Mouse (Mus musculus): ENCODE data around the gene Cntd1. TPM values are rescaled to one million over a fixed set of nuclear protein-coding genes. Genes with fewer than 3 reads are reported as not detected.

The Cntd1 gene
- polyA plus RNA-seq, 1 experiment from 2014 or later: 1.3 TPM

DNA sequence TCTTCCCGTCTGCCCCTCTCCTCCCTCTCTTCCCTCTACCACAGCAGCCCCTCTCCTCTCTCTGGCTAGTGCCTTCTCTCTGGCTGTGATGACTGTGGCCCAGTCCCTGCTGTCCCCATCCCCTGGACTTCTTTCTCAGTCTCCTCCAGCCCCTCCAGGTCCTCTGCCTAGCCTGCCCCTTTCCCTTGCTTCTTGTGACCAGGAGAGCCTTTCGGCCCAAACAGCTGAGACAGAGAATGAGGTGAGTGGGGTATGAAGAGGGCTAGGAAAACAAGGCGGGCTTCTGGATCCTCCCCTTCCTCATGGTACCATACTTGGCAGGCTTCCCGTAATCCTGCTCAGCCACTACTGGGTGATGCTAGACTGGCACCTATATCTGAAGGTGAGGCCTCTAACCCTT, 3.5 kb upstream of the Cntd1 start:
- no peak overlapping the region for H3K4me3 ChIP-seq
- H3K9ac ChIP-seq: no peak overlapping the region
- ATAC-seq (ENCODE audit: insufficient number of reproducible peaks, low FRiP score, low TSS enrichment, low read depth): no peak
- peaks cover 12% of the 10 kb centered on the region; the same call in 1 of the 2 replicates for H3K36me3 ChIP-seq
- WGBS: 71% methylated on average over 4 of the region's 4 CpGs
- H3K27me3 ChIP-seq: peaks cover 5% of the 10 kb centered on the region; the same call in 1 of the 2 replicates
- peaks cover 29% of the 10 kb centered on the region for H3K4me1 ChIP-seq
- H3K4me2 ChIP-seq: no peak overlapping the region
- no peaks in the 10 kb centered on the region for H3K9me3 ChIP-seq
- H3K27ac ChIP-seq: no peak overlapping the region

DNA sequence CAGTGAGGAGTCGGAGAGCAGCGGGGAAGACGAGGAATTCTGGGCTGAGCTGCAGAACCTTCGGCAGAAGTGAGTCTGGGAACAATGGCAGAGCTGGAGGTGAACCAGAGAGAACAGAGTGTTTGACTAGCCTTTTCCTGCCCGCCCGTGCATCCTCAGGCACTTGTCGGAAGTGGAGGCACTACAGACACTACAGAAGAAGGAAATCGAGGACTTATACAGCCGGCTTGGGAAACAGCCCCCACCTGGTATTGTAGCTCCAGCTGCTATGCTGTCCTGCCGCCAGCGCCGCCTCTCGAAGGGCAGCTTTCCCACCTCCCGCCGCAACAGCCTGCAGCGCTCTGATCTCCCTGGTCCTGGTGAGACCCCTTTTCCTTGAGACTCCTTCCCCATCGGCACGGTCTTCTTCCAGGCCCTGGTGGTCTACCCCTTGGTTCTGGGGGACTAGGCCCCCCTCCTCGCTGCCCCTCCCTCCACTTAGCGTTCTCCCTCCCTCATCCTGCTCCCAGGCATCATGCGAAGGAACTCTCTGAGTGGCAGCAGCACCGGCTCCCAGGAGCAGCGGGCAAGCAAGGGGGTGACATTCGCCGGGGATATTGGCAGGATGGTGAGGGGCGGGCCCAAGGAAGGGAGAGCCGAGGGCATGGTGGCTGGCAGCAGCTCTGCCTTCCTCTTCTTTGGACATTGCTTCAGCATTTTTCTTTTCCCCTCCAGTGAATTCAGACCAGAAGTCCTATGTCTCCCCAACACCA, 2.3 kb upstream of the Cntd1 start:
- Histone ChIP-seq H3K27ac (no peak overlapping the region), H3K4me2 (no peak overlapping the region), H3K36me3 (peaks cover 12% of the 10 kb centered on the region; the same call in 1 of the 2 replicates), H3K9me3 (no peaks in the 10 kb centered on the region), H3K4me1 (peaks cover 29% of the 10 kb centered on the region), H3K4me3 (no peak overlapping the region), H3K27me3 (peaks cover 5% of the 10 kb centered on the region; the same call in 1 of the 2 replicates), H3K9ac (no peak overlapping the region)
- no peak for ATAC-seq (ENCODE audit: insufficient number of reproducible peaks, low FRiP score, low TSS enrichment, low read depth)
- 39% methylated on average over 27 of the region's 27 CpGs for WGBS

DNA sequence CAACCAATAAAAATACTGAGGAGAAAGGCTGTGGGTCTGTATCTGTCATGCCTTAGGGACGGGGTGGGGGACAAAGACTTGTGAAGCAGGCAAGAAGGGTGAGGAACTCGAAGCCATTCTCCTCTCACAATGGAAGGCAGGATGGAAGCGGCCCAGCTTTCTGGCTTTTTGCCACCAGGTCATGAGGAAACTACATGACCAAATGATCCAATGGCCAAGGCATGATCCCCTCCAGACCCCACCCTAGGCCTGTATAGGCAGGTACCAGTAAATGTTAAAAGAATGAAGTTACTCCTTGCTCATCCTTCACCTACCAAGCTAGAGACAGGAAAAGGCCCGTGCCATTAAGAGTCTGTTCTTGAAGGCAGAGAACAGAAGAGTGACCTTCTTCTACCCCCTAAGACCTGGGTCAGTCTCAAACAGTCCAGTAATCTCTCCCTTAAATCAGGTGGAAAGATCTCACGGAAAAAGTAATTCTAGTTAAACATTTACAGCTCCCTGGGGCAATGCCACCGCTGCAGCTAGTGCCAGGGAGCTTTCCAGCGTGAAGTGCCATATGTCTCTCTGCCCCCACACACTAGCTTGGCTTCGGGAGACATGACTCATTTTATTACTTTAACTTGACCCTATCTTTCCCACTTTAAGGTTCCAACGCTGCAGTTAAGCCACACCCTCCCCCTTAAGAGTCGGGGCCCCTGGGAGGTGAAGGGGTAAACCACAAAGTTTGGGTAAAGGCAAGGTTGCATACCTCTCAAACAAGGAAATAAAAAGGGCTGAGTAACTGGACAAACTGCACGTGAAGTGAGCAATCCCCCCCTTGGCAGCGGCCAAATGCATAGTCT, 1.2 kb upstream of the Cntd1 start:
- 0 out of 2 replicates have a peak overlapping the region, but pooled peaks have one; percentile 67 for H3K9ac ChIP-seq
- peaks cover 5% of the 10 kb centered on the region; the same call in 1 of the 2 replicates for H3K27me3 ChIP-seq
- ATAC-seq (ENCODE audit: insufficient number of reproducible peaks, low FRiP score, low TSS enrichment, low read depth): no peak
- no peaks in the 10 kb centered on the region for H3K9me3 ChIP-seq
- peaks cover 12% of the 10 kb centered on the region; the same call in 1 of the 2 replicates for H3K36me3 ChIP-seq
- H3K4me1 ChIP-seq: peaks cover 29% of the 10 kb centered on the region
- peak overlapping the region; percentile 68 for H3K4me2 ChIP-seq
- H3K27ac ChIP-seq: no peak overlapping the region
- H3K4me3 ChIP-seq: peak overlapping the region; percentile 78
- 45% methylated on average over 12 of the region's 12 CpGs for WGBS

DNA sequence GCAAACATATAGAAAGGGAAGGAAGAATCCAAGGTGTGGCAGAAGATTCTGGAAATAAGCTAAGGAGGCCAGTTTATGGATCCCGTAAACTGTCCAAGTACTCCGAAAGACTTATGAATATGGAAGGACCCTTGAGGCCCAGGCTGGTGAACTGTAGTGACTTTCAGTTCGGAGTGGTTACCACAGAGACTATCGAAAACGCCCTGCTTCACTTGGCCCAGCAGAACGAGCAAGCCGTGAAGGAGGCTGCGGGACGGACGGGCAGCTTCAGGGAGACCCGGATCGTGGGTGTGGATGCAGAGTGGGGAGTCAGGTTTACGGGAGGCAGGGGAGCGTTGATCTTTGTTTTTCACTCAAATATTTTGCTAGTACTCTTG, 369 bp downstream of the Cntd1 start:
- H3K9ac ChIP-seq: no peak overlapping the region
- H3K9me3 ChIP-seq: no peaks in the 10 kb centered on the region
- H3K4me1 ChIP-seq: peaks cover 29% of the 10 kb centered on the region
- 55% methylated on average over 14 of the region's 14 CpGs for WGBS
- H3K27ac ChIP-seq: no peak overlapping the region
- H3K36me3 ChIP-seq: peaks cover 12% of the 10 kb centered on the region; the same call in 1 of the 2 replicates
- ATAC-seq (ENCODE audit: insufficient number of reproducible peaks, low FRiP score, low TSS enrichment, low read depth): no peak
- peaks cover 5% of the 10 kb centered on the region; the same call in 1 of the 2 replicates for H3K27me3 ChIP-seq
- peak overlapping the region; percentile 68 for H3K4me2 ChIP-seq
- peak overlapping the region; percentile 78 for H3K4me3 ChIP-seq

DNA sequence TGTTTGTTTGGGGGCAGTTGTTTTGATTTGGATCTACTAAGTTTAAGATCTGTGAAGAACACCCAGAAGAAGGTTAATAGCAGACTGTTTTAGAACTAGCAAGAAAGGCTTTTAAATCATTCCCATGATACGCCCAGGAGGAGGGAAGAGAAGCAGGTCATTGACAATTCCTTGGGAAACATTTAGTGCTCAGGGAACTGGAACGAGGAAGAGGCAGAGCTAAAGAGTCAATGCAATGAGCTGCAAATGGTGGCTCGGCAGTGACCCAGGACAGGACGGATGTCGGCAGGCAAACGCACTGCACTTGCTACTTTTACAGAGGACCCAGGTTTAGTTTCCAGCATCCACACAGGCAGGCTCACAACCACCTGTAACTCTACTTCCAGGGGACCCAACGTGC, 2.0 kb downstream of the Cntd1 start:
- no peak overlapping the region for H3K4me3 ChIP-seq
- H3K4me2 ChIP-seq: no peak overlapping the region
- 42% methylated on average over 7 of the region's 7 CpGs for WGBS
- no peaks in the 10 kb centered on the region for H3K9me3 ChIP-seq
- ATAC-seq (ENCODE audit: insufficient number of reproducible peaks, low FRiP score, low TSS enrichment, low read depth): no peak
- no peak overlapping the region for H3K9ac ChIP-seq
- no peak overlapping the region for H3K27ac ChIP-seq
- peaks cover 29% of the 10 kb centered on the region for H3K4me1 ChIP-seq
- peaks cover 5% of the 10 kb centered on the region; the same call in 1 of the 2 replicates for H3K27me3 ChIP-seq
- peaks cover 9% of the 10 kb centered on the region; the same call in 1 of the 2 replicates for H3K36me3 ChIP-seq

DNA sequence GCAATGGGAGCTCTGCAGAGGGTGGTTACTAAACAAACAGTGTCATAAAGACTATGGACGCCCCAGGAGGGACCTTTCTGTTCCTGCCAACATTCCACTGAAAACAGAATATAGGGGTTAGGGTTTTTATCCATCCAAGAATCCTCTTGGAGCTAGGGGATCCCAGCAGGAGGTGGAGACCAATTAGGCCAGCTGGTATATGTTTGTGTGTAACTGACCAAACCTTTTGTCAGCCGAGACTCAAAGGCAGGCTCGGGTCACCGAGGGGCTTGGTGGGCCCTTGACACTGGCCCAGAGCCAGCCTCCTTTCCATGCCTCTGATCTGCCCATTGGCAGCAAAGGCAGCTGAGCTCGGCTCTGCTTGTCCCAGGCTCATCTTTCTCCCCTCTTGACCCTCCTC, 4.1 kb downstream of the Cntd1 start:
- H3K9ac ChIP-seq: no peak overlapping the region
- 37% methylated on average over 5 of the region's 5 CpGs for WGBS
- H3K27me3 ChIP-seq: peaks cover 5% of the 10 kb centered on the region; the same call in 1 of the 2 replicates
- no peak overlapping the region for H3K4me3 ChIP-seq
- no peak overlapping the region for H3K4me2 ChIP-seq
- no peak for ATAC-seq (ENCODE audit: insufficient number of reproducible peaks, low FRiP score, low TSS enrichment, low read depth)
- no peaks in the 10 kb centered on the region for H3K9me3 ChIP-seq
- peaks cover 16% of the 10 kb centered on the region for H3K36me3 ChIP-seq
- peaks cover 12% of the 10 kb centered on the region for H3K4me1 ChIP-seq
- no peak overlapping the region for H3K27ac ChIP-seq

DNA sequence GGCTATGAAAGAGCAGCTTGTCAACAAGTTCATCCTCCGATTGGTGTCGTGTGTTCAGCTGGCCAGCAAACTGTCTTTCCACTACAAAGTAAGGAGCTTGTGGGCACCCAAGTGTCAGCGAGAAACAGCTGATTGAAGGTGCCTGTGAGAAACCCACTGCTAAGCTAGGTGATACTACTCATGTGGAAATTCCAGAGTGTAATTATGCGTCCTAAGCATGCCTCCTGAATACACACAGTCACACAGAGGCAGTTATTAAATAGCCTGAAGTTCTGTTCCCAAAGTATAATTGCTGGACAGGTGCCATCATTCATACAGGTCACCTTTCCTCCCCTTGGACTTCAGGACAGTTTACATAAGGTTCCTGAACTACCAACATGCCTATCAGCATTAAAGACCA, 5.0 kb downstream of the Cntd1 start:
- no peak overlapping the region for H3K4me3 ChIP-seq
- no peak for ATAC-seq (ENCODE audit: insufficient number of reproducible peaks, low FRiP score, low TSS enrichment, low read depth)
- peaks cover 7% of the 10 kb centered on the region for H3K4me1 ChIP-seq
- peaks cover 5% of the 10 kb centered on the region; the same call in 1 of the 2 replicates for H3K27me3 ChIP-seq
- H3K27ac ChIP-seq: no peak overlapping the region
- H3K9ac ChIP-seq: no peak overlapping the region
- no peak overlapping the region for H3K4me2 ChIP-seq
- 63% methylated on average over 4 of the region's 4 CpGs for WGBS
- H3K36me3 ChIP-seq: peaks cover 22% of the 10 kb centered on the region
- no peaks in the 10 kb centered on the region for H3K9me3 ChIP-seq

DNA sequence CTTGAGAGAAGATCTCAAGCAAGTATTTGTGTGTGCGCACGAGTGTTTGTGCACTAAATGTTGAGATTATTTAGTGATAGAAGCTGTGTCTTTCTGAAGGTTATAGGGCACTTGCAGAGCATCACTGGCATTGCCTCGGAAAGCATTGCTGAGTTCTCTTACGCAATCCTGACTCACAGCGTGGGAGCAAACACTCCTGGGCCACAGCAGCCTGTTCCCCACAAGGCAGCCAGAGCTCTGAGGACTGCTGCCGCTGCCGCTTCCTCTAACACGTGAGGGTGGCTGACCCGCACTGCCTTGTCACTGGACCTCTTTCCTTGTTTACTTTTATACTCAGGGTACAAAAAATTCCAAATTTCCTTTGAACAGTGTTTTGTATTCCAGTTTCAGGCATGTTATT, 8.5 kb downstream of the Cntd1 start:
- WGBS: 86% methylated on average over 9 of the region's 9 CpGs
- Histone ChIP-seq H3K36me3 (peaks cover 54% of the 10 kb centered on the region), H3K4me2 (no peak overlapping the region), H3K27ac (no peak overlapping the region), H3K4me3 (no peak overlapping the region), H3K27me3 (no peaks in the 10 kb centered on the region), H3K4me1 (no peaks in the 10 kb centered on the region), H3K9ac (no peak overlapping the region), H3K9me3 (no peaks in the 10 kb centered on the region)
- ATAC-seq (ENCODE audit: insufficient number of reproducible peaks, low FRiP score, low TSS enrichment, low read depth): no peak

DNA sequence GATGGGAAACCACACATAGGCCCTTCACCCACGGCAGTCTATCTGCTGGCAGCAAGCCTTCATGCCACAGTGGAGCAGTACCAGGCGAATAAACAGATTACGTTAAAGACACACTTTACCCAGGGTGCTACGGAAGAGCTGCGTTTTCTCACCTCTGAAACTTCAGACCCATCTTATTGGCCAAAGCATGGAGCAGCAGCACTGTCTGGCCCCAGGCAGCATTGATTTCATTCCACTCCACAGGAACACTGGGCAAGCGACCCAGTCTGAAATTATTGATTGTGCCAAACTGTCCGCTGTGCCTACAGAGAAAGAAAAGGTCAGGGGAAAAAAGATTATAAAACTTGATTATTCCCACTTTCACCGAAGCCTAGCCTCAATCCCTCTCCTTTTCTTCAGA, 12.4 kb downstream of the Cntd1 start:
- Histone ChIP-seq H3K27ac (no peak overlapping the region), H3K4me1 (no peaks in the 10 kb centered on the region), H3K4me3 (no peak overlapping the region), H3K9me3 (no peaks in the 10 kb centered on the region), H3K36me3 (peaks cover 84% of the 10 kb centered on the region), H3K27me3 (no peaks in the 10 kb centered on the region), H3K4me2 (no peak overlapping the region), H3K9ac (no peak overlapping the region)
- 94% methylated on average over 8 of the region's 8 CpGs for WGBS
- ATAC-seq (ENCODE audit: insufficient number of reproducible peaks, low FRiP score, low TSS enrichment, low read depth): no peak

DNA sequence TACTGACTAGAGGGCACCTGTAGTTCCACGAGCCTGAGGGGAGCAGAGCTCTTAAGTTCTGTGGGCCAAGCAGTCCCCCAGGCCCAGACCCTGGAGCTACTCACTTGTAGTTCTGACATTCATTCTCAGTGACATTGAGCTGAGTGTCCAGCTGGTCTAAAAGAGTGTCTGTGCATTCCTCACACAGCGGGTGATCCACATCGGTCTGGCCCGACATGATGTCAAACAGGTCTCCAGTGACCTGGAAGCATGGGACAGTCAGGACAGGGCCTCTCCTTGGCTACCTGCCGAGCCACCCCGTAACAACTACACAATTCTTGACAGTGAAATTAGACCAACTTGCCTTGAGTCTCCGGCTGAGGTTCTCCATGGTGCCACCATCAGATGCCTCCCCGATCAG, 16.4 kb downstream of the Cntd1 start:
- Histone ChIP-seq H3K4me3 (no peak overlapping the region), H3K9me3 (no peaks in the 10 kb centered on the region), H3K4me2 (no peak overlapping the region), H3K36me3 (peaks cover 73% of the 10 kb centered on the region), H3K9ac (no peak overlapping the region), H3K27ac (no peak overlapping the region), H3K4me1 (peaks cover 4% of the 10 kb centered on the region), H3K27me3 (no peaks in the 10 kb centered on the region)
- WGBS: 95% methylated on average over 8 of the region's 8 CpGs
- ATAC-seq (ENCODE audit: insufficient number of reproducible peaks, low FRiP score, low TSS enrichment, low read depth): no peak; the same call in 1 of the 2 replicates

DNA sequence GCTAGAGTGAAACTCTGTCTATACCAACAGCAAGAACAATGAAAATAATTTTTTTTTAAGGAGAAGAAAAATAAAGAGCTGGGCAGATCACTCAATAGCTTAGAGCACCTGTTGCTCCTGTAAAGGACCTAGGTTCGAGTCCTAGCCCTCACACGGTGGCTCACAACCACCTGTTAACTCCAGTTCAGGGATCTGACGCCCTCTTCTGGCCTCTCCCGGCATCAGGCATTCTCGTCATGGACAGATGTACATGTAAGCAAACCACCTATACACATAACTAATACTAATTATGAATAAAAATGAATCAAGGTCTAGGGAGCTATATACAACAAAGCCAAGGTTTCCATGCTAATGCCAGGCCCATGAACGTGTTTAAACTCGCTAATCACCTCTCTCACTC, 22.1 kb downstream of the Cntd1 start:
- no peak for ATAC-seq (ENCODE audit: insufficient number of reproducible peaks, low FRiP score, low TSS enrichment, low read depth)
- H3K36me3 ChIP-seq: peaks cover 23% of the 10 kb centered on the region
- H3K4me2 ChIP-seq: peak overlapping the region; percentile 67
- no peaks in the 10 kb centered on the region for H3K27me3 ChIP-seq
- 68% methylated on average over 7 of the region's 7 CpGs for WGBS
- no peak overlapping the region for H3K27ac ChIP-seq
- peak overlapping the region; percentile 85 for H3K4me3 ChIP-seq
- no peaks in the 10 kb centered on the region for H3K9me3 ChIP-seq
- H3K4me1 ChIP-seq: peaks cover 21% of the 10 kb centered on the region
- 0 out of 2 replicates have a peak overlapping the region, but pooled peaks have one; percentile 89 for H3K9ac ChIP-seq
